Mouse (Mus musculus) heart, embryonic 16.5 days (tissue): ENCODE measurements around the gene Zfyve21. TPM values are rescaled to one million over a fixed set of nuclear protein-coding genes. Genes with fewer than 3 reads are reported as not detected.

Source experiments
- ATAC-seq: fragments of 200-750 bp; cut with Nextera tagmentation; replicated peaks from 2 replicates; pipeline ENCODE4 v1.8.0; 2017; ENCODE audit warnings: moderate number of reproducible peaks; ENCODE audit not compliant: insufficient read depth, low FRiP score; ENCODE audit errors: extremely low read depth
- H3K27ac ChIP-seq: fragments of 300-500 bp; sonication (generic); 2 replicates; pipeline ENCODE4 v1.5.1; 2014; ENCODE audit warnings: mild to moderate bottlenecking, low read length, control low read depth, moderate library complexity
- H3K27me3 ChIP-seq: fragments of 300-500 bp; sonication (generic); 2 replicates; pipeline ENCODE4 v1.6.1; 2014; ENCODE audit warnings: low read length, mixed read lengths; ENCODE audit not compliant: control insufficient read depth, insufficient read depth
- H3K36me3 ChIP-seq: fragments of 300-500 bp; sonication (generic); 2 replicates; pipeline ENCODE4 v1.6.1; 2014; ENCODE audit not compliant: control insufficient read depth, insufficient read depth
- H3K4me1 ChIP-seq: fragments of 300-500 bp; sonication (generic); 2 replicates; pipeline ENCODE4 v1.6.1; 2014; ENCODE audit warnings: low read length, mixed read lengths; ENCODE audit not compliant: control insufficient read depth, insufficient read depth
- H3K4me2 ChIP-seq: fragments of 300-500 bp; sonication (generic); 2 replicates; pipeline ENCODE4 v1.6.1; 2014; ENCODE audit warnings: low read depth, mild to moderate bottlenecking, control low read depth, low read length
- H3K4me3 ChIP-seq: fragments of 300-500 bp; sonication (generic); 2 replicates; pipeline ENCODE4 v1.5.1; 2014; ENCODE audit warnings: mild to moderate bottlenecking, control low read depth, low read length
- H3K9ac ChIP-seq: fragments of 300-500 bp; sonication (generic); 2 replicates; pipeline ENCODE4 v1.6.1; 2014; ENCODE audit warnings: low read length, control low read depth
- H3K9me3 ChIP-seq: fragments of 300-500 bp; sonication (generic); replicated peaks from 2 replicates; pipeline ENCODE4 v1.6.1; 2016; ENCODE audit warnings: low read length; ENCODE audit not compliant: control insufficient read depth
- WGBS: fragments of 180-500 bp; shearing (Covaris S2); extraction: QIAGEN DNeasy Blood & Tissue Kit; methylation state at CpG from one replicate; pipeline ENCODE4 v1.1.7; 2014; 5-methylcytosine and 5-hydroxymethylcytosine counted together
- polyA plus RNA-seq: library from polyadenylated mRNA; unstranded; fragments of >200 nt; fragmentation: Nextera tagmentation; extraction: Ambion mirVana; gene quantifications from 2 replicates; pipeline ENCODE4 v1.2.1, GENCODE M21; 2015

Gene Zfyve21
- polyA plus RNA-seq, 1 experiment from 2014 or later = 124 TPM

- Histone ChIP-seq H3K27me3 (no peaks in the 10 kb centered on the region), H3K4me2 (no peak overlapping the region), H3K27ac (no peak overlapping the region), H3K36me3 (peaks cover 67% of the 10 kb centered on the region), H3K4me3 (no peak overlapping the region), H3K4me1 (no peaks in the 10 kb centered on the region), H3K9me3 (no peaks in the 10 kb centered on the region), H3K9ac (no peak overlapping the region)
- WGBS = 89% methylated on average over 12 of the region's 12 CpGs
- ATAC-seq = no peak
Observed at GRCm38 (mm10) chr12:111827556-111827955, 13.6 kb downstream of the Zfyve21 start.

GRCm38 (mm10) chr12:111829447-111829846 lies 15.5 kb downstream of the Zfyve21 start:
- 72% methylated on average over 5 of the region's 5 CpGs for WGBS

GRCm38 (mm10) chr12:111829954-111830353 lies 16.0 kb downstream of the Zfyve21 start:
- Histone ChIP-seq H3K27me3 (no peaks in the 10 kb centered on the region), H3K4me2 (no peak overlapping the region), H3K4me3 (no peak overlapping the region), H3K36me3 (peaks cover 76% of the 10 kb centered on the region), H3K27ac (no peak overlapping the region), H3K4me1 (no peaks in the 10 kb centered on the region), H3K9ac (no peak overlapping the region), H3K9me3 (no peaks in the 10 kb centered on the region)
- no peak for ATAC-seq
- WGBS = 87% methylated on average over 9 of the region's 9 CpGs

More at GRCm38 (mm10) chr12:111829447-111829846, 15.5 kb downstream of the Zfyve21 start:
- H3K4me1 ChIP-seq = no peaks in the 10 kb centered on the region
- peaks cover 76% of the 10 kb centered on the region for H3K36me3 ChIP-seq
- H3K9me3 ChIP-seq = no peaks in the 10 kb centered on the region
- H3K27me3 ChIP-seq = no peaks in the 10 kb centered on the region
- no peak overlapping the region for H3K9ac ChIP-seq
- H3K4me2 ChIP-seq = no peak overlapping the region
- H3K27ac ChIP-seq = no peak overlapping the region
- H3K4me3 ChIP-seq = no peak overlapping the region
- no peak for ATAC-seq

GRCm38 (mm10) chr12:111830375-111830774 lies 16.4 kb downstream of the Zfyve21 start:
- peaks cover 73% of the 10 kb centered on the region for H3K36me3 ChIP-seq
- H3K27ac ChIP-seq = no peak overlapping the region
- no peaks in the 10 kb centered on the region for H3K27me3 ChIP-seq
- H3K9me3 ChIP-seq = no peaks in the 10 kb centered on the region
- H3K4me2 ChIP-seq = no peak overlapping the region
- H3K9ac ChIP-seq = no peak overlapping the region
- H3K4me1 ChIP-seq = no peaks in the 10 kb centered on the region
- no peak for ATAC-seq
- 85% methylated on average over 10 of the region's 10 CpGs for WGBS
- no peak overlapping the region for H3K4me3 ChIP-seq

GRCm38 (mm10) chr12:111832643-111833042 lies 18.7 kb downstream of the Zfyve21 start:
- no peak overlapping the region for H3K4me3 ChIP-seq
- no peak overlapping the region for H3K9ac ChIP-seq
- no peaks in the 10 kb centered on the region for H3K27me3 ChIP-seq
- H3K4me2 ChIP-seq = no peak overlapping the region
- H3K36me3 ChIP-seq = peaks cover 63% of the 10 kb centered on the region
- H3K9me3 ChIP-seq = no peaks in the 10 kb centered on the region
- 73% methylated on average over 5 of the region's 5 CpGs for WGBS
- H3K4me1 ChIP-seq = no peaks in the 10 kb centered on the region
- ATAC-seq = no peak
- H3K27ac ChIP-seq = no peak overlapping the region

- H3K9me3 ChIP-seq = no peaks in the 10 kb centered on the region
- H3K36me3 ChIP-seq = peaks cover 54% of the 10 kb centered on the region
- H3K4me3 ChIP-seq = no peak overlapping the region
- no peaks in the 10 kb centered on the region for H3K4me1 ChIP-seq
- no peak overlapping the region for H3K9ac ChIP-seq
- no peaks in the 10 kb centered on the region for H3K27me3 ChIP-seq
- ATAC-seq = no peak
- H3K27ac ChIP-seq = no peak overlapping the region
- no peak overlapping the region for H3K4me2 ChIP-seq
- 86% methylated on average over 10 of the region's 10 CpGs for WGBS
Observed at GRCm38 (mm10) chr12:111833457-111833856, 19.5 kb downstream of the Zfyve21 start.

GRCm38 (mm10) chr12:111842565-111843433 lies 28.8 kb downstream of the Zfyve21 start:
- H3K27ac ChIP-seq = no peak overlapping the region
- H3K4me3 ChIP-seq = no peak overlapping the region
- peaks cover 8% of the 10 kb centered on the region; the same call in 1 of the 2 replicates for H3K36me3 ChIP-seq
- H3K4me1 ChIP-seq = no peaks in the 10 kb centered on the region; the same call in 1 of the 2 replicates
- no peak for ATAC-seq
- H3K4me2 ChIP-seq = no peak overlapping the region
- H3K27me3 ChIP-seq = no peaks in the 10 kb centered on the region
- no peak overlapping the region for H3K9ac ChIP-seq
- H3K9me3 ChIP-seq = no peaks in the 10 kb centered on the region
- 83% methylated on average over 15 of the region's 15 CpGs for WGBS

GRCm38 (mm10) chr12:111843470-111843869 lies 29.5 kb downstream of the Zfyve21 start:
- 47% methylated on average over 2 of the region's 2 CpGs for WGBS
- Histone ChIP-seq H3K4me3 (no peak overlapping the region), H3K27me3 (no peaks in the 10 kb centered on the region), H3K36me3 (peaks cover 8% of the 10 kb centered on the region; the same call in 1 of the 2 replicates), H3K27ac (no peak overlapping the region), H3K4me2 (no peak overlapping the region), H3K9ac (no peak overlapping the region), H3K9me3 (no peaks in the 10 kb centered on the region), H3K4me1 (peaks cover 4% of the 10 kb centered on the region; the same call in 1 of the 2 replicates)
- ATAC-seq = no peak

- no peak overlapping the region for H3K4me2 ChIP-seq
- H3K27me3 ChIP-seq = no peaks in the 10 kb centered on the region
- no peak for ATAC-seq
- no peak overlapping the region for H3K4me3 ChIP-seq
- H3K9ac ChIP-seq = no peak overlapping the region
- H3K9me3 ChIP-seq = no peaks in the 10 kb centered on the region
- WGBS = 90% methylated on average over 4 of the region's 4 CpGs
- H3K36me3 ChIP-seq = peaks cover 3% of the 10 kb centered on the region; the same call in 1 of the 2 replicates
- peaks cover 5% of the 10 kb centered on the region; the same call in 1 of the 2 replicates for H3K4me1 ChIP-seq
- no peak overlapping the region for H3K27ac ChIP-seq
Observed at GRCm38 (mm10) chr12:111845953-111846352, 32.0 kb downstream of the Zfyve21 start.
